Mouse (Mus musculus): ENCODE data around the gene Npepps.

GRCm38 (mm10) chr11:97196541-97196940, 83.9 kb downstream of the Npepps start:
- no peak for TF ChIP-seq CTCF (IDR thresholded peaks at IDR 0.05; ENCODE audit: borderline replicate concordance, insufficient read depth, low read depth, low read length)
- TF ChIP-seq POLR2A (IDR thresholded peaks at IDR 0.05; ENCODE audit: borderline replicate concordance, insufficient read depth, low read length): no peak

All from cerebellum, adult 2 months (tissue).